Mouse (Mus musculus): ENCODE results near the gene Ints7. TPM values are rescaled to one million over a fixed set of nuclear protein-coding genes. Genes with fewer than 3 reads are reported as not detected.

Gene Ints7
- 1 to 10 TPM; 6.7 to 7.2 TPM for total RNA-seq (2021)
- long read RNA-seq, experiment 1, full-length matches to known transcripts: 9 of 9 reads
- long read RNA-seq, experiment 1, partial matches to known transcripts: 0 of 9 reads
- long read RNA-seq, experiment 1, other reads (novel, unspliced or antisense): 0 of 9 reads
- long read RNA-seq, experiment 2, full-length matches to known transcripts: 2 of 3 reads
- long read RNA-seq, experiment 2, partial matches to known transcripts: 1 of 3 reads
- long read RNA-seq, experiment 2, other reads (novel, unspliced or antisense): 0 of 3 reads

DNA sequence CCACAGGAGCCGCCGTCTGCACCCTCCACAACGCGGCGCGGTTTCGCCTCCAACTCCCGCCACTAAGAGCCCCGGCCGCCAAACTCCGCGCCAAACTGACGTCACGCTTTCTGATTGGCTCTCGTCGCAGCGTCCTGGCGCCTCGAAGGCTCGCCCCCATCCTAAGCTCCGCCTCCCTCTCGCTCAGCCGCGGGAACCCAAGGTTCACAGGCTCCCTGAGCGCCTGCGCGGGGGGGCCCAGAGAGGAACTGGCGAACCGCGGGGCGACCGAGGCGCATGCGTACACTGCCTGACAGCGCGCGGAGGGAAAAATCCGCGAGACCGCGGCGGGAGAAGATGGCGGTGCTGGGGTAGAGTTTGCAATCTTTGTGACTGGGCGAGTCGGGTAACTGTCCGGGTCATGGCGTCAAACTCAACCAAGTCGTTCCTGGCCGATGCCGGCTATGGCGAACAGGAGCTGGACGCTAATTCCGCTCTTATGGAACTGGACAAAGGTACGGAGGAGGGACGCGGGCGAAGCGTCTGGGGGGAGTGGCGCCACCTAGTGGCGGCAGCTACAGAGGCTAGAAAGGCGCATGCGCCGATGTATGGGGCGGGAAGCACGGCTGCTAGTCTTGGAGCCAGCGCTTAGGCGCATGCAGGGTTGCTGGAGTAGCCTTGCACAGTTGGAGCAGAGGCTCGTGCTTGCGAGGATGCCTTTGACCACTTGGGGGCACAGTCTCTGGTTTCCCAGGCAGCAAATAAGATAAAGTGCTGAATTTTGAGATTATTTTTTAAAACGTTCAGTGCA is at the start of gene Ints7, which contains the start of gene Dtl:
Gene Ints7 (plus strand): TSS at position 179 of the 790 bp plus-strand sequence.
Gene Dtl (minus strand): TSS at position 87 of the 790 bp plus-strand sequence.
- Histone ChIP-seq H3K4me3 (peak within 1 kb of the TSS; percentile 77), H3K27ac (peak within 1 kb of the TSS; percentile 96)
- peak; percentile 98 for TF ChIP-seq CTCF (IDR thresholded peaks at IDR 0.05)
- DNase-seq: peak; percentile 100
- intact Hi-C loops (cut with DNase I): loop anchor here (2.0 to 5.0 kb wide), 2 partner anchors 142 to 243 kb away; partner anchors contain the start of gene Lpgat1

DNA sequence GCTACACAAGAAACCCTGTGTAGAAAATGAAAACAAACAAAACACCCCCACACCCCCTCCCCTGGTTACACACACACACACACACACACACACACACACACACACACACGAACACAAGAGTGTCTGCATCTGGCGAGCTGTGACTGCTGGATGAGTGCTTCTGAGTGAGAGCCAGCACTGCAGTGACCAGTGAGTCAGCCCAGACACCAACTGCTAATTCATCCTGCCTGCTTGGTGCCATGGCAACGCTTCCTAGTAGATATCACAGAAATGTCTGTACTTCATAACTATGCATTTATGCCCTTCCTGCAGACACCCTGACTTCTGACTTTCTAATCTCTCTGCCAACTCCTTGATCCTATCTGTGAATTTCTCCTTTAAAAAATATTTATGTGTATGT is 48.3 kb upstream of the Ints7 start:
- DNase-seq: no peak
- H3K4me3 ChIP-seq: no peak overlapping the region
- no peak for TF ChIP-seq CTCF (IDR thresholded peaks at IDR 0.05)
- intact Hi-C loops (cut with DNase I): no loop called here
- peak overlapping the region; percentile 68; the same call in 1 of the 2 replicates for H3K27ac ChIP-seq

GRCm38 (mm10) chr1:191527921-191528612 is 47.4 kb upstream of the Ints7 start:
- peak; percentile 69 for DNase-seq
- TF ChIP-seq CTCF (IDR thresholded peaks at IDR 0.05): no peak
- peak overlapping the region; percentile 68 for H3K27ac ChIP-seq
- intact Hi-C loops (cut with DNase I): no loop called here
- no peak overlapping the region for H3K4me3 ChIP-seq

DNA sequence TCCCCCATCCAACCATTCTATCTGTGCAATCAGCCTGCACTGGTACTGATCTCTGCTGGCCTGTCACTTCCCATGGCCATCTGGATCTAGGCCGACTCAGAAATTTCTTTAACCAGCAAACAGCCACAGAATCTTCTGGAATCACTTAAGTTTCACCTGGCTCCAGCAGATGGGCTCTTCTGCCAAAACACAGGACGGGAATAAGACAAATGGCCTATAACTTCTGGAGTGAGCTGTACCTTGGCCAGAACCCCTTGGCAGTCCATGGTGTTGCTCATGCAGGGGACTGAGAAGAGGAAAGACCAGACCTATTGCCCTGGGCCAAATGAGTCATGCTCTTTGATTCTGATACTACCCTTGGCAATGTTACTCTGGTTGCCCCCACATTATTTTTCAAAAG is 46.0 kb upstream of the Ints7 start:
- Histone ChIP-seq H3K4me3 (no peak overlapping the region), H3K27ac (peak overlapping the region; percentile 66)
- intact Hi-C loops (cut with DNase I): no loop called here
- peak; percentile 87 for DNase-seq
- TF ChIP-seq CTCF (IDR thresholded peaks at IDR 0.05): no peak

GRCm38 (mm10) chr1:191531023-191531422 is 44.4 kb upstream of the Ints7 start:
- TF ChIP-seq CTCF (IDR thresholded peaks at IDR 0.05): no peak

GRCm38 (mm10) chr1:191534896-191535295 is 40.5 kb upstream of the Ints7 start:
- no peak overlapping the region for H3K4me3 ChIP-seq
- intact Hi-C loops (cut with DNase I): loop anchor here (2.0 kb wide), 1 partner anchor 14 kb away; no protein-coding TSS in a partner anchor
- DNase-seq: no peak
- peak overlapping the region; percentile 9; the same call in 1 of the 2 replicates for H3K27ac ChIP-seq
- no peak for TF ChIP-seq CTCF (IDR thresholded peaks at IDR 0.05)

More at GRCm38 (mm10) chr1:191531023-191531422, 44.4 kb upstream of the Ints7 start:
- no peak for DNase-seq
- intact Hi-C loops (cut with DNase I): no loop called here
- no peak overlapping the region for H3K4me3 ChIP-seq
- peak overlapping the region; percentile 83 for H3K27ac ChIP-seq

GRCm38 (mm10) chr1:191540300-191540699 is 35.1 kb upstream of the Ints7 start:
- intact Hi-C loops (cut with DNase I): no loop called here

DNA sequence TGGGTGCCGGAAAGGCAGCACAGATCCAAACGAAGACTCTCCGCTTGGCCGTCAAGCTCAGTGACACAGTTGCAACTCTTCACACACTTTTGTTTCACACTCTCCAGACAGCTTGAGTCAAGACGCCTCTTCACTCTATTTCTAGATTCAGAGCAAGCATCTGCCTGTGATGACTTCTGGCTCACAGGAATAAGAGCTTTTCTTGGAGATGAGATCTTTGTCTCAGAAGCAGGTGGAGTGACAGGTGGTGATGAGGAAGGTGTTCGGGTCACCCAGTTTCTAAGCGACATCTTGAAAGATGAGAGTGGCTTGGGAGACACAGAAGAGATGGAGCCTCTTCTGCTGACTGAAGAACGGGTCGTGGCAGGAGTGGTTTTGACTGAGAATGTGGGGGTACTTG is 34.4 kb upstream of the Ints7 start:
- Histone ChIP-seq H3K4me3 (no peak overlapping the region), H3K27ac (no peak overlapping the region)
- DNase-seq: no peak
- TF ChIP-seq CTCF (IDR thresholded peaks at IDR 0.05): no peak
- intact Hi-C loops (cut with DNase I): no loop called here

More at GRCm38 (mm10) chr1:191540300-191540699, 35.1 kb upstream of the Ints7 start:
- DNase-seq: no peak
- Histone ChIP-seq H3K4me3 (no peak overlapping the region), H3K27ac (no peak overlapping the region)
- no peak for TF ChIP-seq CTCF (IDR thresholded peaks at IDR 0.05)

DNA sequence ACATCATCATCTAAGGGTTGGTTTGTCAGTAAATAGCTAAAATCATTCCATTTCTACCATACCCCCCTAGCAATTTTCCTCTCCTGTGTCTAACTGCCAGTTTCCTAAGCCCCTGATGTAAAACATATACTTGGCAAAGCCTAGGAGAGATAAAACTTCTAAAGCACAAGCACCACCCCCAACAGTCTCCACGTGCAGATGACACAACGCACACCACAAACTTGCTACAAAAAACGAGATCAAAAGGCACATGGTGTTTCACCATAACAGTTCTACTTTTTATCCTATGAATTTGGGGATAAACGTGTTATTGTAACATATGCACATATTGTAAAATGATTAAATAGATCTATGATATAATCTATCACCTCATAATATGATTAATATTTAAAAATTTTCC is 33.8 kb upstream of the Ints7 start:
- TF ChIP-seq CTCF (IDR thresholded peaks at IDR 0.05): no peak
- Histone ChIP-seq H3K4me3 (no peak overlapping the region), H3K27ac (no peak overlapping the region)
- no peak for DNase-seq
- intact Hi-C loops (cut with DNase I): no loop called here

GRCm38 (mm10) chr1:191543747-191544146 is 31.7 kb upstream of the Ints7 start:
- intact Hi-C loops (cut with DNase I): no loop called here
- no peak for TF ChIP-seq CTCF (IDR thresholded peaks at IDR 0.05)
- H3K4me3 ChIP-seq: no peak overlapping the region
- DNase-seq: no peak
- H3K27ac ChIP-seq: no peak overlapping the region

- Histone ChIP-seq H3K4me3 (no peak overlapping the region), H3K27ac (peak overlapping the region; percentile 69)
- intact Hi-C loops (cut with DNase I): no loop called here
- DNase-seq: peak; percentile 58
- no peak for TF ChIP-seq CTCF (IDR thresholded peaks at IDR 0.05)
These were observed 24.6 kb upstream of the Ints7 start for GRCm38 (mm10) chr1:191550786-191551185.

DNA sequence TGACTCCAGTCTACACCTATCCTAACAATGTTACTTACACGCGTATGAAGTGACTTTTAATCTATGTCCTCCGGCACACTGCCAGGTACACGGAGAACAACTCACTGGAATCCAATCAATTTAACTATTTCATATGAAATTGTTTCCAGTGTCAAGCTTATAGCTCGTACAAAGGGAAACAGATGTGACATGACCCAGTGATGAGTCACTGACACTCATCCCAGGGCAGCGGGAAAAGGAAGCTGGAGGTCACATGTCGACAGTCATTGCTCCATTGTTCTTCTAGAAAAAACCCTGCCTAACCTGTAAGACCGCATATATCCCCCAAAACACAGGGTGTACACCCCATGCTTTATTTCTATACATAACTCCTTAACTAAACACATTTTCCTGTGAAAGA is 18.3 kb upstream of the Ints7 start:
- intact Hi-C loops (cut with DNase I): no loop called here
- Histone ChIP-seq H3K4me3 (no peak overlapping the region), H3K27ac (no peak overlapping the region)
- no peak for DNase-seq
- TF ChIP-seq CTCF (IDR thresholded peaks at IDR 0.05): no peak

Data from gastrocnemius, adult 2 months (tissue).